Mouse (Mus musculus) limb, embryonic 14.5 days (tissue): ENCODE results near the gene Mark4. TPM values are rescaled to one million over a fixed set of nuclear protein-coding genes. Genes with fewer than 3 reads are reported as not detected.

Source experiments
- ATAC-seq: fragments of 200-750 bp; cut with Nextera tagmentation; 2 replicates; pipeline ENCODE4 v1.8.0; 2017; ENCODE audit warnings: low read depth, moderate number of reproducible peaks, moderate TSS enrichment; ENCODE audit not compliant: low FRiP score
- DNase-seq: peaks from one replicate; pipeline ENCODE4 v3.0.0-alpha.2; 2015; ENCODE audit warnings: low spot score
- H3K27ac ChIP-seq: fragments of 300-500 bp; sonication (generic); replicated peaks from 2 replicates; pipeline ENCODE4 v1.5.1; 2014; ENCODE audit warnings: low read depth, mild to moderate bottlenecking, low read length, moderate library complexity, mixed read lengths
- H3K27me3 ChIP-seq: fragments of 300-500 bp; sonication (generic); 2 replicates; pipeline ENCODE4 v1.6.1; 2014; ENCODE audit warnings: low read length, mixed read lengths; ENCODE audit not compliant: control insufficient read depth, insufficient read depth
- H3K36me3 ChIP-seq: fragments of 300-500 bp; sonication (generic); 2 replicates; pipeline ENCODE4 v1.6.1; 2014; ENCODE audit warnings: mild to moderate bottlenecking, low read length, moderate library complexity, mixed read lengths; ENCODE audit not compliant: control insufficient read depth, insufficient read depth
- H3K4me1 ChIP-seq: fragments of 300-500 bp; sonication (generic); 2 replicates; pipeline ENCODE4 v1.6.1; 2014; ENCODE audit warnings: antibody characterized with exemption, low read length, mixed read lengths; ENCODE audit not compliant: control insufficient read depth, insufficient read depth
- H3K4me2 ChIP-seq: fragments of 300-500 bp; sonication (generic); replicated peaks from 2 replicates; pipeline ENCODE4 v1.6.1; 2014; ENCODE audit warnings: low read depth, mild to moderate bottlenecking, low read length, moderate library complexity; ENCODE audit not compliant: severe bottlenecking
- H3K4me3 ChIP-seq: fragments of 300-500 bp; sonication (generic); replicated peaks from 2 replicates; pipeline ENCODE4 v1.5.1; 2014; ENCODE audit warnings: low read length
- H3K9ac ChIP-seq: fragments of 300-500 bp; sonication (generic); 2 replicates; pipeline ENCODE4 v1.6.1; 2014; ENCODE audit warnings: mild to moderate bottlenecking, low read depth, low read length, moderate library complexity; ENCODE audit not compliant: severe bottlenecking
- H3K9me3 ChIP-seq: fragments of 300-500 bp; sonication (generic); 2 replicates; pipeline ENCODE4 v1.6.1; 2016; ENCODE audit warnings: low read length; ENCODE audit not compliant: control insufficient read depth
- POLR2A ChIP-seq: fragments of 200-500 bp; IDR thresholded peaks from 2 replicates; pipeline ENCODE4 v1.8.0; 2012; ENCODE audit warnings: inconsistent platforms, mild to moderate bottlenecking, moderate library complexity, borderline replicate concordance; ENCODE audit not compliant: insufficient read depth, insufficient read length; ENCODE audit errors: extremely low read depth
- WGBS: fragments of 180-500 bp; shearing (Covaris S2); extraction: QIAGEN DNeasy Blood & Tissue Kit; methylation state at CpG from one replicate; pipeline ENCODE4 v1.1.7; 2014; 5-methylcytosine and 5-hydroxymethylcytosine counted together
- polyA plus RNA-seq, 2 experiments: library from polyadenylated mRNA; depleted of rRNA in 1 of 2; stranded (reverse) in 1 of 2; unstranded in 1 of 2; fragments of >200 nt; fragmentation: Nextera tagmentation in 1 of 2; extraction: Ambion mirVana in 1 of 2; gene quantifications; 2 replicates each; pipeline versions ENCODE4 v1.2.1 to v1.2.3; 2012 to 2014

Gene Mark4
- polyA plus RNA-seq, 2 experiments, result 11.5 to 34.8 TPM

DNA sequence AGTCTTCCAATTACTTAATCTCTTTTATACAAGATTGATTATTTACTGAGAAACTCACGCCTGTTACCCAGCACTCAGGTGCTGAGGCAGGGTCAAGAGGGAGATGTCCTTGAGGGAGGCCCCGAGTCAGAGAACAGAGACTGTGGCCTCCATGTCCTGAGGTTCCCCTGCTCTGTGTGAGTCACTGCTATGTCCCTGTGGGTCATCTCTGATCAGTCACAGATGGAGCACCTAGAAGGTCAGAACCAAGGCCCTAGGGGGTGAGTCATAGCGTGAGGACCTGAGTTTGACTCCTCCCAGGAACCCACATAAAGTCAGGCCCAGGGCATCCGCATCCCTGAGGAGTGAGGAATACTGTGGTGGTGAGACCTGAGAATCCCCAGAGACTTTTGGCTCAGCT lies 43.0 kb upstream of the Mark4 start:
- 75% methylated on average over 4 of the region's 4 CpGs for WGBS
- ATAC-seq, result no peak
- H3K4me2 ChIP-seq, result no peak overlapping the region
- no peak overlapping the region for H3K9ac ChIP-seq
- no peaks in the 10 kb centered on the region for H3K9me3 ChIP-seq
- H3K4me3 ChIP-seq, result no peak overlapping the region
- no peaks in the 10 kb centered on the region for H3K36me3 ChIP-seq
- no peak overlapping the region for H3K27ac ChIP-seq
- H3K4me1 ChIP-seq, result no peaks in the 10 kb centered on the region
- no peak for DNase-seq
- TF ChIP-seq POLR2A, result no peak
- H3K27me3 ChIP-seq, result no peaks in the 10 kb centered on the region

DNA sequence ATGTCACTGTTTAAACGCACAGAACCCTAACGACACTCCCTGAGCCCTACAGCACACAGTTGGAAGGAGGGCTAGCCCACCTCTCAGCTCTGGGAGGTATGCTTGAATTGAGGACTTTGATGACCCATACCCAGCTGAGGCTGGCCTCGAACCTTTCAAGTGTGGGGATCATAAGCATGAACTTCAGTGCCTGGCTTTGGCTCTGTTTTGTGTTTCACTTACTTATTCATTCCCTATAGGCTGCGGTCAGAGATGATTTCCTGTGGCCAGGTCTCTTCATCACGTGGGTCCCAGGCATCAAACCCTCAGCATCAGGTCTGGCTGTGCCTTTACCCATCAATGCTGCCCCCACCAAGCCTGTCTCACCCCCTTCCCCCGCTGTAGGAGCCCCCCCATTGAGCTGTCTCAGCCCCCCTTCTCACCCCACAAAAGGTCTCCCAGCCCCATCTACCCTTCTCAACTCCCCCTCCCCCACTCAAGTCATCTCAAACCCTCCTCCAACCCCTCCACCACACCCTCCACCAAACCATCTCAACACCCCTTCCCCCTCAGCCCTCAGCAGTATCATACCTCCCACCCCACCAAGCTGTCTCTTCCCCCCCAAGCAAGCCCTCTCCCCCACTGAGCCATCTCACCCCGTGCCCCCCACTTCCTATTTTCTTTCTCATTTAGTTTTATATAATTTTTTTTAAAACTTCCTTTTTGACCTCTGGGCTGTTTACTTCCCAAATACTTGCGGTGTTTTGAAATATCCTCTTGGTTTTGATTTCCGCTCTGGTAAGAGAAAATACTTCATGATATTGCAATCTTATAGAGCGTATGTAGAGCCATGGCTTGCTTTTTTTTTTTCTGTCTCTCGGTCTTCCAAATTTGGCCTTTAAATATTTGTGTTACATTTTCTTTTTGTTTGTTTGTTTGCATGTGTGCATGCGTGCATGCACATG lies 42.1 kb upstream of the Mark4 start:
- no peak overlapping the region for H3K9ac ChIP-seq
- no peaks in the 10 kb centered on the region for H3K9me3 ChIP-seq
- no peaks in the 10 kb centered on the region for H3K36me3 ChIP-seq
- H3K27ac ChIP-seq, result no peak overlapping the region
- H3K4me1 ChIP-seq, result no peaks in the 10 kb centered on the region
- H3K27me3 ChIP-seq, result no peaks in the 10 kb centered on the region
- ATAC-seq, result no peak
- no peak overlapping the region for H3K4me3 ChIP-seq
- TF ChIP-seq POLR2A, result no peak
- H3K4me2 ChIP-seq, result no peak overlapping the region
- DNase-seq, result no peak
- 73% methylated on average over 12 of the region's 12 CpGs for WGBS

DNA sequence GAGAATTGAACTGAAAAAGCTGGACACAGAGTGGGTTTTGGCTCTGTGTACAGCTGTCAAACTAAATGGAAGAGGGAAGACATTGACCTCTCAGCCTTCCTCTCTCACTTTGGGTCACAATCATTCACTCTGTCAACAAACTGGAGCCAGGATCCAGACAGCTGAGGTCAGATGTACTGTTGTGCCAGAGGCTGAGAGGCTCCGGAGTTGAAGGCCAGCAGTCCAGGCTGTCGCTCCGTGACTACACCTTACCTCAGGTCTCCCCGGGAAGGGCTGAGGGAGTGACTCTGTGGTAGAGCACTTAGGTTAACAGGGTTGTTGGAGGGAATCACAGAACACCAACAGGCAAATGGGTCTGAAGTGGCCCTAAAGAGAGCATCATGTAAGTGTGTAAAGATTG lies 39.7 kb upstream of the Mark4 start:
- Histone ChIP-seq H3K27ac (no peak overlapping the region), H3K36me3 (no peaks in the 10 kb centered on the region), H3K9ac (no peak overlapping the region), H3K4me1 (no peaks in the 10 kb centered on the region), H3K9me3 (no peaks in the 10 kb centered on the region), H3K27me3 (no peaks in the 10 kb centered on the region), H3K4me2 (no peak overlapping the region), H3K4me3 (no peak overlapping the region)
- no peak for ATAC-seq
- no peak for DNase-seq
- WGBS, result 78% methylated on average over 4 of the region's 4 CpGs
- no peak for TF ChIP-seq POLR2A

DNA sequence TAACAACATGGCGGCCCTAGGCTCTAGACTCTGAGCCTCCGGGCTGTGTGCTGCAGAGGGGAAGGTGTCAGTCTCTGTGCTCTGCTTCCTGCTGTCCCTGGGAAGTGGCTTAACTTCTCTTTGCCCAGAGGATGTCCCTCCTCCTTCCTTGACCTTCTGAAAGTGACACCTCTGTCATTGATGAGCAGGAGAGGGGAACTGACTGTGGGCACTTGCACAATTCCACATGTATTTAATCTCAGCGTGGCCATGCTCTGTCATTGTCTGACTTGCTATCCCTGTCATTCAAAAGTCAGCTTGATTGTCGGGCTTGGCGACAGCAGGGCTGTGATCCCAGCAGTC lies 37.6 kb upstream of the Mark4 start:
- TF ChIP-seq POLR2A, result no peak
- Histone ChIP-seq H3K4me2 (no peak overlapping the region), H3K9ac (no peak overlapping the region), H3K9me3 (no peaks in the 10 kb centered on the region), H3K27me3 (peaks cover 12% of the 10 kb centered on the region), H3K4me3 (no peak overlapping the region), H3K36me3 (no peaks in the 10 kb centered on the region), H3K4me1 (peaks cover 5% of the 10 kb centered on the region; the same call in 1 of the 2 replicates), H3K27ac (no peak overlapping the region)
- DNase-seq, result no peak
- WGBS, result 75% methylated on average over 5 of the region's 5 CpGs
- no peak for ATAC-seq

DNA sequence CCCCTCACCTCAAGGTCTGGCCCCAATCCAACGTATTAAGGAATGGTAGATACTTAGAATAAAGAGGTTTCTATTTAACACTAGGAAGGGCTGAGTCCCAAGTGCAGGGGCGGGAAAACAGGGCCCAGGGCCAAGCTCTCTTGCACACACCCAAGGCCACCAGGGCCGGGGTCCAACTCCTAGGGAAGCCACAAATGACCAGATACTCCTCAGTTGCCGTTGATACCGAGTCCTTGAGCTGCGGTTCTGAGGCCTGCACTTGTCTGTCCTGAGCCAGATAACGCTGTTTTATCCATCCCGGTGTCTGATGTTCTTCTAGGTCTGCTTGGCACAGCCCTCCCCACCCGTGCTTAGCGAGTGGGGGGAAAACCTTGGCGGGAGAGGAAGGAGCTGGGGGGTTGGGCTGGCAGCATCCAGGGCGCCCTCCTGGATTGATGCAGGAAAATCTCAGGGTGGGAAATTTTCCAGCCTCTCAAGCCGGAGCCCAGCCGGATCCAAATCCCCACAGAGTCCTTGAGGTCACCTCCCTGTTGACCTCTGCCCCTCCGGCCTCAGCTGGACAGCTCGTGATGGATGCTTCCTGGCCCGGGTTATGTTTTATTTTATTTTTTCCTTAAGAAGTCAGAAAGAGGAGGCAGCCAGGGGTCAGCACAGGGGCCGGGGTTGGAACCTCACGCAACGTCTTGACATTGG lies 37.0 kb upstream of the Mark4 start:
- peak; percentile 43 for DNase-seq
- WGBS, result 62% methylated on average over 20 of the region's 20 CpGs
- no peak; the same call in 1 of the 2 replicates for ATAC-seq
- H3K9me3 ChIP-seq, result no peaks in the 10 kb centered on the region
- H3K4me3 ChIP-seq, result no peak overlapping the region
- H3K9ac ChIP-seq, result no peak overlapping the region
- H3K36me3 ChIP-seq, result no peaks in the 10 kb centered on the region
- no peak overlapping the region for H3K27ac ChIP-seq
- H3K4me1 ChIP-seq, result peaks cover 5% of the 10 kb centered on the region; the same call in 1 of the 2 replicates
- no peak overlapping the region for H3K4me2 ChIP-seq
- peaks cover 17% of the 10 kb centered on the region for H3K27me3 ChIP-seq
- TF ChIP-seq POLR2A, result no peak
